ENCODE assay signal across 23 mouse cellular contexts in the genomic region with DNA sequence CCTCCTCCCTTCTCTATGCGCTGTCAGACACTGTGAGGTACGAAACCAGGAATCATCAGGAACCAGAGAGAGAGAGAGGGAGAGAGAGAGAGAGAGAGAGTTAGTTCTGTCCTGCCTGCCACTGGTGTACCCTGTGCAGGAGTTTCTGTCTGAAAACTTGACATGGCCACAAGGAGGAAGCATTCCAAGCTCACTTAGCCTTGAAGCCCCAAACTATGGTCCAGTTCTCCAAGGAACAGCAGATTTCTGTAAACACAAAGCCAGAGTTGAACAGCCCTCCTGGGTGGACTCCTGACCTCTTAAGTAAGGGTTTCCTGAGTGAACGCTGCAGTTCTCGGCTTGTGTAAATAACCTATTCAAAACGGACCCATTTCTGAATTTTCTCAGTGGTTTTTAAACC. TPM values are rescaled to one million over a fixed set of nuclear protein-coding genes. Genes with fewer than 3 reads are reported as not detected.
DNase-seq lines count a peak whose midpoint lies in the region; ATAC-seq and TF ChIP-seq lines count a peak whose summit lies in the region.
"Had no signal": no experiment of that assay in that cellular context is flagged by ENCODE, and none has a peak within 500 bp of the region (broad histone marks: within the 10 kb centered on the region; RNA-seq: fewer than 3 reads in every experiment).

No protein-coding gene starts in this region.

- H3K36me3 ChIP-seq in heart, embryonic 11.5 days (ENCODE audit: control insufficient read depth, insufficient read depth, low read length) = no peaks in the 10 kb centered on the region
- H3K36me3 ChIP-seq in liver, adult 2 months (ENCODE audit: control insufficient read depth, insufficient read depth, low read length) = no peaks in the 10 kb centered on the region
- H3K36me3 ChIP-seq in liver, embryonic 12.5 days = no peaks in the 10 kb centered on the region
- no peaks in the 10 kb centered on the region for H3K36me3 ChIP-seq in intestine, embryonic 14.5 days (ENCODE audit: control insufficient read depth, insufficient read depth, low read length)
- no peaks in the 10 kb centered on the region for H3K36me3 ChIP-seq in midbrain, embryonic 13.5 days
- H3K36me3 ChIP-seq: heart, embryonic 12.5 days; liver, embryonic 13.5 days; neural tube, embryonic 15.5 days had no signal

- H3K9ac ChIP-seq in heart, embryonic 11.5 days (ENCODE audit: low read depth, low read length) = 0 out of 2 replicates have a peak overlapping the region, but pooled peaks have one; percentile 22
- no peak overlapping the region for H3K9ac ChIP-seq in liver, adult 2 months (ENCODE audit: low read depth, low read length)
- no peak overlapping the region for H3K9ac ChIP-seq in liver, embryonic 12.5 days
- H3K9ac ChIP-seq in intestine, embryonic 14.5 days (ENCODE audit: low read length) = no peak overlapping the region
- no peak overlapping the region for H3K9ac ChIP-seq in midbrain, embryonic 13.5 days (replicated peaks)
- H3K9ac ChIP-seq: heart, embryonic 12.5 days; liver, embryonic 13.5 days; neural tube, embryonic 15.5 days had no signal

- WGBS in heart, embryonic 11.5 days (ENCODE audit: insufficient replicate concordance) = 54% methylated on average over 5 of the region's 5 CpGs
- WGBS in liver, adult 2 months = 25% methylated on average over 5 of the region's 5 CpGs
- 66% methylated on average over 4 of the region's 5 CpGs for WGBS in liver, embryonic 12.5 days (ENCODE audit: insufficient replicate concordance)
- WGBS in intestine, embryonic 14.5 days = 16% methylated on average over 5 of the region's 5 CpGs
- 54% methylated on average over 5 of the region's 5 CpGs for WGBS in midbrain, embryonic 13.5 days

- TF ChIP-seq CTCF in liver, adult 2 months (IDR thresholded peaks at IDR 0.05; ENCODE audit: low read depth, low read length) = no peak
- no peak; the same call in 1 of the 2 replicates for TF ChIP-seq CTCF in left cerebral cortex, adult 2 months (IDR thresholded peaks at IDR 0.05)

- H3K4me3 ChIP-seq in heart, embryonic 11.5 days (ENCODE audit: low read depth, low read length) = no peak overlapping the region
- H3K4me3 ChIP-seq in liver, adult 2 months (ENCODE audit: insufficient read depth, low read depth, low read length) = no peak overlapping the region
- no peak overlapping the region for H3K4me3 ChIP-seq in liver, embryonic 12.5 days
- H3K4me3 ChIP-seq in intestine, embryonic 14.5 days (ENCODE audit: low read depth, low read length) = no peak overlapping the region
- H3K4me3 ChIP-seq in left cerebral cortex, adult 2 months = no peak overlapping the region
- no peak overlapping the region for H3K4me3 ChIP-seq in midbrain, embryonic 13.5 days (replicated peaks)
- H3K4me3 ChIP-seq: heart, embryonic 12.5 days; liver, embryonic 13.5 days; neural tube, embryonic 15.5 days had no signal

- H3K27me3 ChIP-seq in heart, embryonic 11.5 days (ENCODE audit: control insufficient read depth, insufficient read depth, low read length) = no peaks in the 10 kb centered on the region
- H3K27me3 ChIP-seq in liver, adult 2 months (ENCODE audit: control insufficient read depth, insufficient read depth, low read length) = no peaks in the 10 kb centered on the region
- H3K27me3 ChIP-seq in liver, embryonic 12.5 days (replicated peaks) = no peaks in the 10 kb centered on the region
- H3K27me3 ChIP-seq in intestine, embryonic 14.5 days (replicated peaks; ENCODE audit: control insufficient read depth, insufficient read depth, low read length) = no peaks in the 10 kb centered on the region
- H3K27me3 ChIP-seq in midbrain, embryonic 13.5 days = no peaks in the 10 kb centered on the region
- H3K27me3 ChIP-seq: heart, embryonic 12.5 days; liver, embryonic 13.5 days; neural tube, embryonic 15.5 days had no signal

- no peaks in the 10 kb centered on the region for H3K9me3 ChIP-seq in heart, embryonic 11.5 days (replicated peaks; ENCODE audit: control insufficient read depth, low read length)
- no peaks in the 10 kb centered on the region for H3K9me3 ChIP-seq in liver, embryonic 12.5 days (replicated peaks)
- H3K9me3 ChIP-seq in intestine, embryonic 14.5 days (ENCODE audit: control insufficient read depth, low read length) = no peaks in the 10 kb centered on the region
- H3K9me3 ChIP-seq in midbrain, embryonic 13.5 days = no peaks in the 10 kb centered on the region
- H3K9me3 ChIP-seq: heart, embryonic 12.5 days; liver, embryonic 13.5 days; neural tube, embryonic 15.5 days had no signal

- no peak for TF ChIP-seq POLR2A in liver, adult 2 months (IDR thresholded peaks at IDR 0.05; ENCODE audit: extremely low read depth, insufficient read depth, low read length)

- intact Hi-C loops in left cerebral cortex, adult 2 months (cut with DNase I) = no loop called here

- H3K27ac ChIP-seq in heart, embryonic 11.5 days (ENCODE audit: low read depth, low read length) = peak overlapping the region; percentile 15; the same call in 1 of the 2 replicates
- H3K27ac ChIP-seq in liver, adult 2 months (replicated peaks; ENCODE audit: insufficient read depth, low read depth, low read length) = no peak overlapping the region
- H3K27ac ChIP-seq in liver, embryonic 12.5 days = no peak overlapping the region
- no peak overlapping the region for H3K27ac ChIP-seq in intestine, embryonic 14.5 days (ENCODE audit: low read depth)
- H3K27ac ChIP-seq in left cerebral cortex, adult 2 months = no peak overlapping the region
- no peak overlapping the region for H3K27ac ChIP-seq in midbrain, embryonic 13.5 days
- H3K27ac ChIP-seq: liver, embryonic 13.5 days; neural tube, embryonic 15.5 days had no signal

- H3K79me2 ChIP-seq in liver, adult 2 months (ENCODE audit: control insufficient read depth, insufficient read depth, low read length) = no peaks in the 10 kb centered on the region

- no peak for ATAC-seq in heart, embryonic 11.5 days (replicated peaks; ENCODE audit: insufficient number of reproducible peaks, low FRiP score, low TSS enrichment)
- no peak for ATAC-seq in liver, embryonic 12.5 days
- ATAC-seq in intestine, embryonic 14.5 days (replicated peaks; ENCODE audit: low FRiP score, low TSS enrichment, low read depth) = 0 out of 2 replicates have a peak, but pooled peaks have one; percentile 36
- no peak for ATAC-seq in midbrain, embryonic 13.5 days

- no peak for DNase-seq in heart, adult 9 months (ENCODE audit: low spot score in 2 of 2)
- peak; percentile 27 for DNase-seq in liver, adult 2 months (ENCODE audit: extremely low read depth, low read depth, low spot score)
- peak; percentile 57 for DNase-seq in intestine, embryonic 14.5 days (ENCODE audit: low spot score)
- DNase-seq in lung, postnatal 25 days (ENCODE audit: low spot score) = peak; percentile 52
- DNase-seq in left cerebral cortex, adult 2 months (ENCODE audit: extremely low spot score in 1 of 2, low spot score in 2 of 2) = no peak
- DNase-seq: adrenal gland, adult 2 months; cerebellum, adult 8-10 months; gastrocnemius, postnatal 25 days; heart, postnatal 4 days; kidney, adult 8-10 months; liver, embryonic 13.5 days; retina, postnatal 1 day had no signal

- no peak overlapping the region for H3K4me2 ChIP-seq in heart, embryonic 11.5 days
- H3K4me2 ChIP-seq in liver, embryonic 12.5 days = no peak overlapping the region
- peak overlapping the region; percentile 20; the same call in 1 of the 2 replicates for H3K4me2 ChIP-seq in intestine, embryonic 14.5 days (ENCODE audit: low read length)
- no peak overlapping the region for H3K4me2 ChIP-seq in midbrain, embryonic 13.5 days (replicated peaks)
- H3K4me2 ChIP-seq: heart, embryonic 12.5 days; liver, embryonic 13.5 days; neural tube, embryonic 15.5 days had no signal

- no peaks in the 10 kb centered on the region for H3K4me1 ChIP-seq in heart, embryonic 11.5 days (ENCODE audit: control insufficient read depth, insufficient read depth, low read length)
- H3K4me1 ChIP-seq in liver, adult 2 months (ENCODE audit: control insufficient read depth, insufficient read depth, low read length) = no peaks in the 10 kb centered on the region
- H3K4me1 ChIP-seq in liver, embryonic 12.5 days = no peaks in the 10 kb centered on the region
- H3K4me1 ChIP-seq in intestine, embryonic 14.5 days (replicated peaks; ENCODE audit: control insufficient read depth, insufficient read depth, low read length) = peaks cover 11% of the 10 kb centered on the region
- no peaks in the 10 kb centered on the region for H3K4me1 ChIP-seq in midbrain, embryonic 13.5 days (replicated peaks)
- H3K4me1 ChIP-seq: heart, embryonic 12.5 days; liver, embryonic 13.5 days; neural tube, embryonic 15.5 days had no signal

RNA-seq across cellular contexts. Expression of gene Mis18a, which starts 40.2 kb away (rescaled TPM):
- 45.6 and 46.2 TPM in 2 replicates for polyA plus RNA-seq in heart, embryonic 11.5 days (2014; fragmentation: Nextera tagmentation; extraction: Ambion mirVana)
- 4.2 and 4.3 TPM in 2 replicates for total RNA-seq in liver, adult 2 months (2014; rRNA removed)
- 3.1 and 4.2 TPM in 2 replicates for polyA plus RNA-seq in liver, adult 2 months (2012; rRNA removed)
- polyA plus RNA-seq in liver, embryonic 12.5 days (2016; fragmentation: Nextera tagmentation; extraction: Ambion mirVana) = 55.9 and 58.8 TPM in 2 replicates
- 66.1 and 68.7 TPM in 2 replicates for polyA plus RNA-seq in intestine, embryonic 14.5 days (2014; fragmentation: Nextera tagmentation; extraction: Ambion mirVana)
- 1 to 10 TPM; 5.4 to 8.2 TPM for total RNA-seq in left cerebral cortex, adult 2 months (2021)
- 38.1 and 40.5 TPM in 2 replicates for polyA plus RNA-seq in midbrain, embryonic 13.5 days (2015; fragmentation: Nextera tagmentation; extraction: Ambion mirVana)

RNA-seq across cellular contexts. Expression of gene Mrap, which starts 51.0 kb away (rescaled TPM):
- polyA plus RNA-seq in heart, embryonic 11.5 days (2014; fragmentation: Nextera tagmentation; extraction: Ambion mirVana) = 31.3 and 36.3 TPM in 2 replicates
- 60.5 and 66.8 TPM in 2 replicates for total RNA-seq in liver, adult 2 months (2014; rRNA removed)
- 173 and 201 TPM in 2 replicates for polyA plus RNA-seq in liver, adult 2 months (2012; rRNA removed)
- polyA plus RNA-seq in liver, embryonic 12.5 days (2016; fragmentation: Nextera tagmentation; extraction: Ambion mirVana) = 68.2 and 69.9 TPM in 2 replicates
- 0.19 TPM in 1 of 2 replicates, not detected in the other for polyA plus RNA-seq in intestine, embryonic 14.5 days (2014; fragmentation: Nextera tagmentation; extraction: Ambion mirVana)
- under 1 TPM in 1 of 2 experiments, not detected in 1; 0.47 TPM for total RNA-seq in left cerebral cortex, adult 2 months (2021)
- polyA plus RNA-seq in midbrain, embryonic 13.5 days (2015; fragmentation: Nextera tagmentation; extraction: Ambion mirVana) = not detected in 2 replicates
- total RNA-seq: ES-E14; layer of hippocampus, postnatal 10 days; left cerebral cortex, postnatal 36 days; megakaryocyte-erythroid progenitor cell, adult 5-6 weeks had no signal
- polyA plus RNA-seq: C2C12; stomach, embryonic 14.5 days had no signal

Comparison
In these comparisons a context has a peak if more than half of its experiments do, and no peak if none do; other contexts are left out.
1. DNase-seq: peak in liver, adult 2 months (single experiment), intestine, embryonic 14.5 days (single experiment) and lung, postnatal 25 days (single experiment); none in heart, adult 9 months (0 of 2) and left cerebral cortex, adult 2 months (0 of 2).
2. RNA of gene Mrap, which starts 51.0 kb away (polyA plus RNA-seq): 173 to 201 TPM in liver, adult 2 months, 68.2 to 69.9 TPM in liver, embryonic 12.5 days and 31.3 to 36.3 TPM in heart, embryonic 11.5 days; 0.19 TPM in intestine, embryonic 14.5 days and not detected in midbrain, embryonic 13.5 days; every median in the first group is over 10 times any median in the second.